Mouse (Mus musculus): Measurements from ENCODE around the gene Tcam1. TPM values are rescaled to one million over a fixed set of nuclear protein-coding genes. Genes with fewer than 3 reads are reported as not detected.

Gene Tcam1
- polyA plus RNA-seq, 1 experiment: 0.45 TPM

DNA sequence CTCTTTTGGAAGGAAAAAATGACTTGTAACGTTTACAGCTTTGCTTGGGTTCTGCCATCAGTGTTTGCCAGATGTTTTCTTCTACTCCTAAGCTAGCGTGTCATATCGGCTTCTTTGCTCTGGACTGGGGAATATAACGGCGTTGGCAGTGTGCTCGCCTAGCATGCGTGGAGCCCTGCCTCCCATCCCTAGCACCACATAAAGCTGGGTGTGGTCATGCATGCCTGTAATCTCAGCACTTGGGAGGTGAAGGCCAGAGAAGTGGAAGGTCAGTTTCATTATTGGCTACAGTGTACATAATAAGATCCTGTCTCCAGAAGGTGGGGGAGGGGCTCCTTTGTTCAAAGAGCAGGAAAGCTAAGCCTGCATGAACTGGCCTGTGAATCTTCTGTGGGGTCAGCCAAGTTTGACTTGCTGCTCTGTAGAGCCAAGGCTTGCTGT, 1.5 kb upstream of the Tcam1 start:
- Histone ChIP-seq H3K9me3 (replicated peaks; ENCODE audit: control insufficient read depth, insufficient read depth, low read length, poor library complexity, severe bottlenecking) (no peaks in the 10 kb centered on the region), H3K27me3 (ENCODE audit: control insufficient read depth, insufficient read depth, low read length, poor library complexity, severe bottlenecking) (no peaks in the 10 kb centered on the region), H3K27ac (ENCODE audit: insufficient read depth, low read length) (no peak overlapping the region), H3K36me3 (ENCODE audit: control insufficient read depth, insufficient read depth, low read length, poor library complexity, severe bottlenecking) (no peaks in the 10 kb centered on the region), H3K4me3 (ENCODE audit: low read depth, low read length) (no peak overlapping the region), H3K9ac (ENCODE audit: low read depth, poor library complexity, severe bottlenecking) (no peak overlapping the region), H3K4me1 (ENCODE audit: control insufficient read depth, insufficient read depth, low read length) (peaks cover 8% of the 10 kb centered on the region)
- TF ChIP-seq CTCF (IDR thresholded peaks at IDR 0.05; ENCODE audit: low read depth, low read length) (no peak), POLR2A (IDR thresholded peaks at IDR 0.05; ENCODE audit: insufficient read depth, low read length) (no peak), EP300 (IDR thresholded peaks at IDR 0.05; ENCODE audit: insufficient read depth, low read depth, low read length) (no peak)

DNA sequence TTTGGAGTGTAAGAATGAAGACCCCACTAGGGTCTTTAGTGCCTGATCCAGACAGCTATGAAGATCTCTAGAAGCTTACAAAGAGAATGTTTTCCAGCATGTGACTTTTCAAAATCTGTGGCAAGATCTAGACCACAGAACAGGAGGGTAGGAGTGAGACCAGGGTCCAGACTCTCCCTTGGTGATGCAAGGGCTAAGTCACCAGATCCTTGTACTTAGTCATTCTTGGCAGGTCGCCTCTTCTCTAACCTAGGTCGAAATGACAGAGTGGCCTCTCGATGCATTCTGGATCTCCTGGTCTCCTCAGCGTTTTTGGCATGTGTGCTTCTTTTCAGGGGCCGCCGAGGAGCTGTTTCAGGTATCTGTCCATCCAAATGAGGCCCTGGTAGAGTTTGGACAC, 6.0 kb downstream of the Tcam1 start:
- no peaks in the 10 kb centered on the region for H3K9me3 ChIP-seq (replicated peaks; ENCODE audit: control insufficient read depth, insufficient read depth, low read length, poor library complexity, severe bottlenecking)

DNA sequence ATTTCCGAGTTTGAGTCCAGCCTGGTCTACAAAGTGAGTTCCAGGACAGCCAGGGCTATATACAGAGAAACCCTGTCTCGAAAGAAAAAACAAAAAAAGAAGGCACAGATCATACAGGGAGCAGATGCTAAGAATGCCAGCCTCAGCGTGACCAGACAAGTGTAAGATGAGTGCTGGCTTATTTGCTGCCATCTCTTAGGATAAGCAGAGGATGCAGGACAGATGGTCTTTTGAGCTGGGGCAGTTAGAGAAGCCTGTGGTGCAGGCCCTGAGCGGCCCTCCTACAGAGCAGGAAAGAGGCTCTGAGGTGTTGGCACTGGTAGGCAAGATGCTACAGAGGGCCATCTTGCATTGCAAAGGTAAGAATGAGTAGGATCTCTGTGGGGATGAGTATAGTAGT, 6.9 kb downstream of the Tcam1 start:
- Histone ChIP-seq H3K36me3 (ENCODE audit: control insufficient read depth, insufficient read depth, low read length, poor library complexity, severe bottlenecking) (no peaks in the 10 kb centered on the region), H3K27ac (ENCODE audit: insufficient read depth, low read length) (no peak overlapping the region), H3K4me1 (ENCODE audit: control insufficient read depth, insufficient read depth, low read length) (no peaks in the 10 kb centered on the region), H3K4me3 (ENCODE audit: low read depth, low read length) (no peak overlapping the region), H3K27me3 (ENCODE audit: control insufficient read depth, insufficient read depth, low read length, poor library complexity, severe bottlenecking) (no peaks in the 10 kb centered on the region), H3K9ac (ENCODE audit: low read depth, poor library complexity, severe bottlenecking) (no peak overlapping the region), H3K9me3 (replicated peaks; ENCODE audit: control insufficient read depth, insufficient read depth, low read length, poor library complexity, severe bottlenecking) (no peaks in the 10 kb centered on the region)
- TF ChIP-seq CTCF (IDR thresholded peaks at IDR 0.05; ENCODE audit: low read depth, low read length): no peak
- no peak for TF ChIP-seq EP300 (IDR thresholded peaks at IDR 0.05; ENCODE audit: insufficient read depth, low read depth, low read length)
- TF ChIP-seq POLR2A (IDR thresholded peaks at IDR 0.05; ENCODE audit: insufficient read depth, low read length): no peak

More for the DNA sequence above, 6.0 kb downstream of the Tcam1 start:
- no peak overlapping the region for H3K27ac ChIP-seq (ENCODE audit: insufficient read depth, low read length)
- H3K36me3 ChIP-seq (ENCODE audit: control insufficient read depth, insufficient read depth, low read length, poor library complexity, severe bottlenecking): no peaks in the 10 kb centered on the region
- TF ChIP-seq EP300 (IDR thresholded peaks at IDR 0.05; ENCODE audit: insufficient read depth, low read depth, low read length) (no peak), POLR2A (IDR thresholded peaks at IDR 0.05; ENCODE audit: insufficient read depth, low read length) (no peak), CTCF (IDR thresholded peaks at IDR 0.05; ENCODE audit: low read depth, low read length) (no peak)
- H3K4me3 ChIP-seq (ENCODE audit: low read depth, low read length): no peak overlapping the region
- H3K27me3 ChIP-seq (ENCODE audit: control insufficient read depth, insufficient read depth, low read length, poor library complexity, severe bottlenecking): no peaks in the 10 kb centered on the region
- no peak overlapping the region for H3K9ac ChIP-seq (ENCODE audit: low read depth, poor library complexity, severe bottlenecking)
- H3K4me1 ChIP-seq (ENCODE audit: control insufficient read depth, insufficient read depth, low read length): no peaks in the 10 kb centered on the region

- no peaks in the 10 kb centered on the region for H3K27me3 ChIP-seq (ENCODE audit: control insufficient read depth, insufficient read depth, low read length, poor library complexity, severe bottlenecking)
- no peaks in the 10 kb centered on the region for H3K36me3 ChIP-seq (ENCODE audit: control insufficient read depth, insufficient read depth, low read length, poor library complexity, severe bottlenecking)
- H3K27ac ChIP-seq (ENCODE audit: insufficient read depth, low read length): no peak overlapping the region
- H3K9ac ChIP-seq (ENCODE audit: low read depth, poor library complexity, severe bottlenecking): no peak overlapping the region
- no peak overlapping the region for H3K4me3 ChIP-seq (ENCODE audit: low read depth, low read length)
- H3K9me3 ChIP-seq (replicated peaks; ENCODE audit: control insufficient read depth, insufficient read depth, low read length, poor library complexity, severe bottlenecking): no peaks in the 10 kb centered on the region
- no peaks in the 10 kb centered on the region for H3K4me1 ChIP-seq (ENCODE audit: control insufficient read depth, insufficient read depth, low read length)
- TF ChIP-seq POLR2A (IDR thresholded peaks at IDR 0.05; ENCODE audit: insufficient read depth, low read length) (no peak), CTCF (IDR thresholded peaks at IDR 0.05; ENCODE audit: low read depth, low read length) (no peak), EP300 (IDR thresholded peaks at IDR 0.05; ENCODE audit: insufficient read depth, low read depth, low read length) (no peak)
These were observed 7.7 kb downstream of the Tcam1 start for GRCm38 (mm10) chr11:106284126-106284525.

DNA sequence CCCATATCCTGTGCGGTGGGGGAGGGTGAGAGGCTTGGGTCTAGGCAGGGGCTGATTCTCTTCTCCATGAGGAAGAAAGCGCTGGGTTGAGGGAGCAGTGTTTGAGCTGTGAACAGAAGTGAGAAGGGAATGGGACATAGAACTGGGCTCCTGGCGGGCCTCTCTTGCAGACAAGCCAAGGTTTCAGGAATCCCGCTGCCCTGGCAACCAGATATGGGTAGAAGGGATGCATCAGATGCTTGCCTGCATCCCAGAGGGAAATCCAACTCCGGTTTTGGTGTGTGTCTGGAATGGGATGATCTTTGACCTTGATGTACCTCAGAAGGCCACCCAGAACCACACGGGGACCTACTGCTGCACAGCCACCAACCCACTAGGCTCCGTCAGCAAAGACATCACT, 9.7 kb downstream of the Tcam1 start:
- no peak overlapping the region for H3K9ac ChIP-seq (ENCODE audit: low read depth, poor library complexity, severe bottlenecking)
- H3K27me3 ChIP-seq (ENCODE audit: control insufficient read depth, insufficient read depth, low read length, poor library complexity, severe bottlenecking): no peaks in the 10 kb centered on the region
- no peaks in the 10 kb centered on the region for H3K4me1 ChIP-seq (ENCODE audit: control insufficient read depth, insufficient read depth, low read length)
- H3K9me3 ChIP-seq (replicated peaks; ENCODE audit: control insufficient read depth, insufficient read depth, low read length, poor library complexity, severe bottlenecking): no peaks in the 10 kb centered on the region
- no peak overlapping the region for H3K4me3 ChIP-seq (ENCODE audit: low read depth, low read length)
- TF ChIP-seq CTCF (IDR thresholded peaks at IDR 0.05; ENCODE audit: low read depth, low read length) (no peak), EP300 (IDR thresholded peaks at IDR 0.05; ENCODE audit: insufficient read depth, low read depth, low read length) (no peak), POLR2A (IDR thresholded peaks at IDR 0.05; ENCODE audit: insufficient read depth, low read length) (no peak)
- no peaks in the 10 kb centered on the region for H3K36me3 ChIP-seq (ENCODE audit: control insufficient read depth, insufficient read depth, low read length, poor library complexity, severe bottlenecking)
- no peak overlapping the region for H3K27ac ChIP-seq (ENCODE audit: insufficient read depth, low read length)

GRCm38 (mm10) chr11:106286987-106287386, 10.5 kb downstream of the Tcam1 start:
- no peaks in the 10 kb centered on the region for H3K4me1 ChIP-seq (ENCODE audit: control insufficient read depth, insufficient read depth, low read length)
- H3K27ac ChIP-seq (ENCODE audit: insufficient read depth, low read length): no peak overlapping the region
- TF ChIP-seq EP300 (IDR thresholded peaks at IDR 0.05; ENCODE audit: insufficient read depth, low read depth, low read length): no peak
- TF ChIP-seq CTCF (IDR thresholded peaks at IDR 0.05; ENCODE audit: low read depth, low read length): no peak
- TF ChIP-seq POLR2A (IDR thresholded peaks at IDR 0.05; ENCODE audit: insufficient read depth, low read length): no peak
- H3K27me3 ChIP-seq (ENCODE audit: control insufficient read depth, insufficient read depth, low read length, poor library complexity, severe bottlenecking): no peaks in the 10 kb centered on the region
- H3K9me3 ChIP-seq (replicated peaks; ENCODE audit: control insufficient read depth, insufficient read depth, low read length, poor library complexity, severe bottlenecking): 0 out of 2 replicates have a peak, but pooled peaks cover 1% of the 10 kb centered on the region
- no peak overlapping the region for H3K9ac ChIP-seq (ENCODE audit: low read depth, poor library complexity, severe bottlenecking)
- H3K4me3 ChIP-seq (ENCODE audit: low read depth, low read length): no peak overlapping the region
- no peaks in the 10 kb centered on the region for H3K36me3 ChIP-seq (ENCODE audit: control insufficient read depth, insufficient read depth, low read length, poor library complexity, severe bottlenecking)

All from ES-Bruce4 (cell line).